Mouse (Mus musculus): ENCODE results near the gene Fgfr2. TPM values are rescaled to one million over a fixed set of nuclear protein-coding genes. Genes with fewer than 3 reads are reported as not detected.
A peak's percentile ranks its signal among the peaks of the same experiment; 100 is the strongest.

Gene Fgfr2
- polyA plus RNA-seq, 1 experiment = 14.8 TPM

DNA sequence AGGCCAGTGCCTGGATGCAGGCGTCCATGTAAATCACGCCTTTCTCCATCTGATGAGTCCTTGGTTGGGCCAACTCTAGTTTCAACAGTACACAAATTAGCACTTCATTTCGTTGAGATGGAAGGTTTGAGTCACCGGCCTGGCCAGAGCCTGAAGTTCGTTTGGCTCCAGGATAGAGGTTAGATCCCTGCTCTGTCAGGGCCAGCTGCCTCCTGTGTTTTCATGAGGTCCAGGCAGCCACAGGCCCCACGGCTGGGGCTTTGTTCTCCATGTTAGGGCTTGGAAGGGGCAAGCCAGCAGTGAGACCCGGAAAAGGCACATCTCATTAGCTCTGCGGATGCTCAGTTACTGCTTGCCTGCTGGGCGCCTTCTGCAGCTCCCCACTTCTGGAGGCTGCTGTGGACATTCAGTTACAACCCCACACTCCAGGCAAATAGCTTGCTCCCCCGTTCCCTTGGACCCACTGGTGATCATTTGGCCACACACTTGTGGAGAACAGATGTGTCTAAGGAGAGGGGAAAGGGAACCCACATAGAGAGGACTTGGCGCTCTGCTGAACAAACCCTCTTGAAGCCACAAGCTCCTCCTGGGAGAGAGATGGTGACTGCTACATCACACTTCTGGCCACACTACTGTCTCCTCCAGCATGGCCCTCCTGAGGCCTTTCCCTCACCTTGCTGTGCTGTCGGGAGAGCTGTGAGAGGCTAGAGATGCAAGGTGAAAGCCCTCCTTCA lies 2445.4 kb downstream of the Fgfr2 start:
- H3K4me3 ChIP-seq (ENCODE audit: insufficient read depth, low read depth, low read length) = no peak overlapping the region
- peaks cover 3% of the 10 kb centered on the region; the same call in 1 of the 2 replicates for H3K4me1 ChIP-seq (ENCODE audit: control insufficient read depth, insufficient read depth, low read length)
- DNase-seq = no peak
- H3K27me3 ChIP-seq (replicated peaks; ENCODE audit: control insufficient read depth, insufficient read depth, low read length) = no peaks in the 10 kb centered on the region
- 86% methylated on average over 12 of the region's 12 CpGs for WGBS
- no peaks in the 10 kb centered on the region for H3K36me3 ChIP-seq (ENCODE audit: control insufficient read depth, insufficient read depth, low read length)
- TF ChIP-seq POLR2A (IDR thresholded peaks at IDR 0.05; ENCODE audit: low read depth, low read length) (no peak), CTCF (conservative IDR thresholded peaks at IDR 0.05; ENCODE audit: insufficient read depth, insufficient read length, low read depth, low read length) (no peak)
- H3K27ac ChIP-seq (ENCODE audit: insufficient read depth, low read depth, low read length) = no peak overlapping the region

DNA sequence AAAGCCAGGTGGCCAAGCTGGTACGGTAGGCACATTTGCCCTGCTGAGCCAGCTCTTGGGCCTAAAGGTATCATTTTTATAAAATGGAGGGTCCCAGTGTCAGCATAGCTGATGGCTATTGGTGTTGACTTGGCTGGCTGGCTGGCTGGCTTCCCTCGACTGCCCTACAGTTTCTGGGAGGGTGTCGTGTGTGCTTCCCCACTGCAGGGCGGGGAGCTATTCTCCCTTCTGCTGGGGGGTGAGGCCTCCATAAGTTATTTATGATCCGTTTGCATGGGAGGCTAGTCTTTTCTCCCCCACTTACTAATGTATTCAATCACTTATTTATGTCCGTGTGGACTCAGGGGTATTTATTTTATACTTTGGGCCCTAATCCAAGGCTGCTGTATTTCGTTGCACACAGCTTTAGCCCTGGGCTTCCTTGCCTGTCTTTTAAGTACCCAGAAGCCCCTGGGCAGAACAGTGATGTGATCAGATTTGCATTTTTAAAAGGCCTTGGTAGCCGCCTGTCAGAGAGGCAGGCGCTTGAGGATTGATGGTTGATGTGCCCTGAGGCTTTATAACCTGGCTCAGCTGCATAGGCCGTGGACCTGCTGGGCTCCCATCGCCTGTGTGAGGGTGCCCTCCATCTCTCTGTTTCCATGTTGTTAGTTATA lies 2446.1 kb downstream of the Fgfr2 start:
- no peak for DNase-seq
- no peak for TF ChIP-seq CTCF (conservative IDR thresholded peaks at IDR 0.05; ENCODE audit: insufficient read depth, insufficient read length, low read depth, low read length)
- TF ChIP-seq POLR2A (IDR thresholded peaks at IDR 0.05; ENCODE audit: low read depth, low read length) = no peak
- Histone ChIP-seq H3K36me3 (ENCODE audit: control insufficient read depth, insufficient read depth, low read length) (no peaks in the 10 kb centered on the region), H3K4me1 (ENCODE audit: control insufficient read depth, insufficient read depth, low read length) (peaks cover 1% of the 10 kb centered on the region; the same call in 1 of the 2 replicates), H3K27ac (ENCODE audit: insufficient read depth, low read depth, low read length) (no peak overlapping the region), H3K27me3 (replicated peaks; ENCODE audit: control insufficient read depth, insufficient read depth, low read length) (no peaks in the 10 kb centered on the region), H3K4me3 (ENCODE audit: insufficient read depth, low read depth, low read length) (no peak overlapping the region)
- WGBS = 72% methylated on average over 11 of the region's 11 CpGs

GRCm38 (mm10) chr7:130674526-130674925 lies 2448.6 kb downstream of the Fgfr2 start:
- H3K27ac ChIP-seq (ENCODE audit: insufficient read depth, low read depth, low read length) = no peak overlapping the region

DNA sequence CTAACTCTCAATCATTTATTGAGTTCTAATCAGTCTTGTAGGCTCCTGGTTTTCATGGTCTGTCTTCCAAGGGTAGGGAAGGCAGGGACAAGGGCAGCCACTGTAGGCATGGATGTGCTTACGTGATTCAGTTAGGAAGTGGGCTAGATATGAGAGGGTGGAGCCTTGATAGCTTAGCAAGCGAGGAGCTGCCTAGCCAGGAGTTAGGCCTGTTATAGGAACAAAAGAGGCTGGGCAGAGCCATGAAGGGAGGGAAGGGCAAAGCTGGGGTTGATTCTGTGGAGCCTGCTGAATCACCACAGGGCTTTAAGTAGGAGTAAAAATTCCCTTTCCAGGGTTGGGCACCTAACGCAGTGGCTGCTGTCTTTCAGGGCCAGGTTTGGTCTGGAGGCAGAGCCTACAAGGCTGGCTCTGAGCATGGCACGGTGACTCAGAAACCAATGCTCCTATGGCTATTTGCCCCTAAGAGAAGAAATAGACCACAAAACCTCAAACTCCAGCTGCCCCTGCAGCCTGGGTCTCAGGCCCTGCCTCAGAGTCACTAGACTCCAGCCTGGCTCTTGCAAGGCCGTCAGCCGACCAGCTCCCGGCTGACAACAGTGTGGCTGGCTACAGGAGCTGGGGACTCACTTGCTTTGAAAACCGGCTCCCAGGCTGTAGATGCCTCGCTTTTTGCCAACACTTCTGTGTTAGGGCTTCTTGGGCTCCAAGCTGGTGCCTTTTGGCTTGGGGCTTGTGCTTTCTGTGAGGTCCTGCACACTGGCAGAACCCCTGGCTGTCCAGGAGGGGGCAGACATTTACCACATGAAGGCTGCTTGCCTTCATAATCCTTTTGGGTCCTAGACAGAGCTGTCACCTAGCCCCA lies 2449.7 kb downstream of the Fgfr2 start:
- Histone ChIP-seq H3K27me3 (replicated peaks; ENCODE audit: control insufficient read depth, insufficient read depth, low read length) (no peaks in the 10 kb centered on the region), H3K27ac (ENCODE audit: insufficient read depth, low read depth, low read length) (no peak overlapping the region), H3K4me1 (ENCODE audit: control insufficient read depth, insufficient read depth, low read length) (peaks cover 23% of the 10 kb centered on the region), H3K36me3 (ENCODE audit: control insufficient read depth, insufficient read depth, low read length) (no peaks in the 10 kb centered on the region), H3K4me3 (ENCODE audit: insufficient read depth, low read depth, low read length) (no peak overlapping the region)
- DNase-seq = peak; percentile 58
- TF ChIP-seq CTCF (conservative IDR thresholded peaks at IDR 0.05; ENCODE audit: insufficient read depth, insufficient read length, low read depth, low read length) (peak; percentile 83), POLR2A (IDR thresholded peaks at IDR 0.05; ENCODE audit: low read depth, low read length) (no peak)
- 71% methylated on average over 9 of the region's 9 CpGs for WGBS

More at GRCm38 (mm10) chr7:130674526-130674925, 2448.6 kb downstream of the Fgfr2 start:
- Histone ChIP-seq H3K4me3 (ENCODE audit: insufficient read depth, low read depth, low read length) (no peak overlapping the region), H3K4me1 (ENCODE audit: control insufficient read depth, insufficient read depth, low read length) (peaks cover 16% of the 10 kb centered on the region), H3K27me3 (replicated peaks; ENCODE audit: control insufficient read depth, insufficient read depth, low read length) (no peaks in the 10 kb centered on the region), H3K36me3 (ENCODE audit: control insufficient read depth, insufficient read depth, low read length) (no peaks in the 10 kb centered on the region)
- WGBS = 87% methylated on average over 9 of the region's 9 CpGs
- DNase-seq = no peak
- TF ChIP-seq CTCF (conservative IDR thresholded peaks at IDR 0.05; ENCODE audit: insufficient read depth, insufficient read length, low read depth, low read length) = no peak
- TF ChIP-seq POLR2A (IDR thresholded peaks at IDR 0.05; ENCODE audit: low read depth, low read length) = no peak

GRCm38 (mm10) chr7:130671301-130671700 lies 2451.8 kb downstream of the Fgfr2 start:
- Histone ChIP-seq H3K4me1 (ENCODE audit: control insufficient read depth, insufficient read depth, low read length) (peaks cover 27% of the 10 kb centered on the region), H3K36me3 (ENCODE audit: control insufficient read depth, insufficient read depth, low read length) (no peaks in the 10 kb centered on the region), H3K4me3 (ENCODE audit: insufficient read depth, low read depth, low read length) (no peak overlapping the region), H3K27ac (ENCODE audit: insufficient read depth, low read depth, low read length) (no peak overlapping the region), H3K27me3 (replicated peaks; ENCODE audit: control insufficient read depth, insufficient read depth, low read length) (no peaks in the 10 kb centered on the region)
- 49% methylated on average over 6 of the region's 6 CpGs for WGBS
- TF ChIP-seq POLR2A (IDR thresholded peaks at IDR 0.05; ENCODE audit: low read depth, low read length) (no peak), CTCF (conservative IDR thresholded peaks at IDR 0.05; ENCODE audit: insufficient read depth, insufficient read length, low read depth, low read length) (no peak)
- DNase-seq = peak; percentile 68

DNA sequence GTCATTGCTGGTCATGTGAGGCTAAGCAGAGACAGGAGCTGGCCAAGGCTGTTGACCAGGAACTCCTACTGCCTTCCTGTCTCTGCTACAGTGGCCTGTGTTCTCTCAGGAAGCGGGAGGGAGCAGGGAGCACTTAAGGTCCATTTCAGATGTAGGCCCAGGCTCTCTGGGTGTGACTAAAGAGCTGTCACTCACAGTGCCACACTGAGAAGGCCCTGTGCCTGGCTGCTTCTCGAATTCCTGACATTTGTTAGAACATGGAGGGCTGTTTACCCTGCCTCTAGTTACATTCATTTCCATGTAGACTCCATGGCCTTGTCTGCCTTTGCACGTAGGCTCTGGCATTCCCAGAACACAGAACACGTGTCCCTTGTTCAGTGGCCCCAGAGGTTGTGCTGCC lies 2452.8 kb downstream of the Fgfr2 start:
- peaks cover 27% of the 10 kb centered on the region for H3K4me1 ChIP-seq (ENCODE audit: control insufficient read depth, insufficient read depth, low read length)
- DNase-seq = peak; percentile 68
- WGBS = 51% methylated on average over 4 of the region's 4 CpGs
- no peaks in the 10 kb centered on the region for H3K27me3 ChIP-seq (replicated peaks; ENCODE audit: control insufficient read depth, insufficient read depth, low read length)
- H3K4me3 ChIP-seq (ENCODE audit: insufficient read depth, low read depth, low read length) = no peak overlapping the region
- no peak for TF ChIP-seq POLR2A (IDR thresholded peaks at IDR 0.05; ENCODE audit: low read depth, low read length)
- no peak for TF ChIP-seq CTCF (conservative IDR thresholded peaks at IDR 0.05; ENCODE audit: insufficient read depth, insufficient read length, low read depth, low read length)
- no peaks in the 10 kb centered on the region for H3K36me3 ChIP-seq (ENCODE audit: control insufficient read depth, insufficient read depth, low read length)
- H3K27ac ChIP-seq (ENCODE audit: insufficient read depth, low read depth, low read length) = peak overlapping the region; percentile 44

All from kidney, adult 2 months (tissue).